Mouse (Mus musculus) frontal cortex, postnatal 25 days (tissue): ENCODE measurements around the gene Sema3a.
"Not testable (repeated sequence)": the region's sequence is repeated elsewhere in the genome, so short reads cannot be mapped to it uniquely, and the experiment has no call there.

Source experiments
- DNase-seq, 2 experiments: peaks; one replicate each; pipeline ENCODE4 v3.0.0; 2022; ENCODE audit warnings: low spot score in 2 of 2

The Sema3a gene

GRCm38 (mm10) chr5:13421276-13421925, 296.2 kb downstream of the Sema3a start:
- DNase-seq, result no peak

- no peak for DNase-seq
Observed at GRCm38 (mm10) chr5:13428702-13429101, 303.5 kb downstream of the Sema3a start.

GRCm38 (mm10) chr5:13431827-13432226, 306.6 kb downstream of the Sema3a start:
- DNase-seq, result no peak

- DNase-seq, result no peak
Observed at GRCm38 (mm10) chr5:13432574-13432973, 307.4 kb downstream of the Sema3a start.

- DNase-seq, result no peak
Observed at GRCm38 (mm10) chr5:13433303-13433702, 308.1 kb downstream of the Sema3a start.

- no peak for DNase-seq
Observed at GRCm38 (mm10) chr5:13441112-13441511, 315.9 kb downstream of the Sema3a start.

GRCm38 (mm10) chr5:13460182-13461001, 335.2 kb downstream of the Sema3a start:
- DNase-seq, result no peak

- no peak for DNase-seq
Observed at GRCm38 (mm10) chr5:13468856-13469255, 343.6 kb downstream of the Sema3a start.

- DNase-seq, result no peak
Observed at GRCm38 (mm10) chr5:13469401-13469800, 344.2 kb downstream of the Sema3a start.

GRCm38 (mm10) chr5:13470057-13470905, 345.1 kb downstream of the Sema3a start:
- no peak for DNase-seq

GRCm38 (mm10) chr5:13477653-13478052, 352.4 kb downstream of the Sema3a start:
- DNase-seq, result no peak

- DNase-seq, result no peak
Observed at GRCm38 (mm10) chr5:13488671-13489070, 363.5 kb downstream of the Sema3a start.

- DNase-seq, result not testable (repeated sequence)
Observed at GRCm38 (mm10) chr5:13495967-13496366, 370.8 kb downstream of the Sema3a start.

GRCm38 (mm10) chr5:13499835-13500234, 374.6 kb downstream of the Sema3a start:
- DNase-seq, result no peak

GRCm38 (mm10) chr5:13505839-13506499, 380.8 kb downstream of the Sema3a start:
- DNase-seq, result no peak

- no peak for DNase-seq
Observed at GRCm38 (mm10) chr5:13509163-13509562, 383.9 kb downstream of the Sema3a start.

GRCm38 (mm10) chr5:13517018-13517417, 391.8 kb downstream of the Sema3a start:
- no peak for DNase-seq

GRCm38 (mm10) chr5:13525597-13525996, 400.4 kb downstream of the Sema3a start:
- no peak for DNase-seq

- no peak for DNase-seq
Observed at GRCm38 (mm10) chr5:13527037-13527464, 401.8 kb downstream of the Sema3a start.

GRCm38 (mm10) chr5:13529226-13529625, 404.0 kb downstream of the Sema3a start:
- no peak for DNase-seq

GRCm38 (mm10) chr5:13547472-13548209, 422.4 kb downstream of the Sema3a start:
- DNase-seq, result no peak
